Mouse (Mus musculus) embryonic fibroblast, embryonic 13.5 days (primary cell): ENCODE data around the gene Cflar. TPM values are rescaled to one million over a fixed set of nuclear protein-coding genes. Genes with fewer than 3 reads are reported as not detected.
A peak's percentile ranks its signal among the peaks of the same experiment; 100 is the strongest.
"Not testable (repeated sequence)": the region's sequence is repeated elsewhere in the genome, so short reads cannot be mapped to it uniquely, and the experiment has no call there.

Source experiments
- H3K27ac ChIP-seq: 2 replicates; pipeline ENCODE4 v1.5.1; 2012; ENCODE audit warnings: low read length, control low read depth, inconsistent platforms; ENCODE audit not compliant: insufficient read depth
- H3K4me1 ChIP-seq: 2 replicates; pipeline ENCODE4 v1.6.1; 2011; ENCODE audit warnings: low read length; ENCODE audit not compliant: control insufficient read depth, insufficient read depth
- H3K4me3 ChIP-seq: 2 replicates; pipeline ENCODE4 v1.5.1; 2011; ENCODE audit warnings: mild to moderate bottlenecking, control low read depth, low read length; ENCODE audit not compliant: insufficient read depth
- CTCF ChIP-seq: IDR thresholded peaks from 2 replicates; pipeline ENCODE4 v1.5.1; 2011; ENCODE audit warnings: mild to moderate bottlenecking, control low read depth, low read length, moderate library complexity, borderline replicate concordance; ENCODE audit not compliant: insufficient read depth
- POLR2A ChIP-seq: IDR thresholded peaks from 2 replicates; pipeline ENCODE4 v1.6.1; 2011; ENCODE audit warnings: low read depth, mild to moderate bottlenecking, control low read depth, low read length, moderate library complexity
- polyA plus RNA-seq: library from polyadenylated mRNA; stranded (reverse); fragments of >200 nt; gene quantifications from 2 replicates; pipeline ENCODE4 v1.2.4, GENCODE M21; 2011; ENCODE audit warnings: low read depth; ENCODE audit not compliant: missing spikeins, insufficient read length

The Cflar gene
- polyA plus RNA-seq, 1 experiment: 51.2 TPM

- TF ChIP-seq POLR2A (no peak), CTCF (no peak)
- Histone ChIP-seq H3K4me3 (no peak overlapping the region), H3K27ac (peak overlapping the region; percentile 69), H3K4me1 (peaks cover 5% of the 10 kb centered on the region)
These were observed 49.3 kb downstream of the Cflar start for GRCm38 (mm10) chr1:58760581-58760980.

- H3K4me1 ChIP-seq, H3K4me3 ChIP-seq: not testable (repeated sequence)
- H3K27ac ChIP-seq: peak overlapping the region; percentile 83
These were observed 50.3 kb downstream of the Cflar start for GRCm38 (mm10) chr1:58761391-58762275.

- H3K27ac ChIP-seq: no peak overlapping the region; the same call in 1 of the 2 replicates
- no peak for TF ChIP-seq CTCF
- TF ChIP-seq POLR2A: no peak
- no peak overlapping the region for H3K4me3 ChIP-seq
- peaks cover 5% of the 10 kb centered on the region for H3K4me1 ChIP-seq
These were observed 51.3 kb downstream of the Cflar start for GRCm38 (mm10) chr1:58762576-58762975.

- H3K4me3 ChIP-seq, H3K27ac ChIP-seq, H3K4me1 ChIP-seq: not testable (repeated sequence)
These were observed 55.1 kb downstream of the Cflar start for GRCm38 (mm10) chr1:58766446-58766845.

- Histone ChIP-seq H3K27ac (no peak overlapping the region), H3K4me1 (no peaks in the 10 kb centered on the region), H3K4me3 (no peak overlapping the region)
- TF ChIP-seq CTCF (no peak), POLR2A (no peak)
These were observed 57.8 kb downstream of the Cflar start for GRCm38 (mm10) chr1:58769136-58769535.

- H3K4me3 ChIP-seq: no peak overlapping the region
- TF ChIP-seq POLR2A: no peak
- TF ChIP-seq CTCF: no peak
- no peak overlapping the region for H3K27ac ChIP-seq
- no peaks in the 10 kb centered on the region for H3K4me1 ChIP-seq
These were observed 58.4 kb downstream of the Cflar start for GRCm38 (mm10) chr1:58769701-58770100.

- H3K4me1 ChIP-seq: no peaks in the 10 kb centered on the region
- TF ChIP-seq POLR2A: no peak
- no peak for TF ChIP-seq CTCF
These were observed 58.9 kb downstream of the Cflar start for GRCm38 (mm10) chr1:58770111-58770720.

GRCm38 (mm10) chr1:58772084-58772483 is 60.8 kb downstream of the Cflar start:
- Histone ChIP-seq H3K4me1 (no peaks in the 10 kb centered on the region), H3K4me3 (no peak overlapping the region), H3K27ac (no peak overlapping the region)
- no peak for TF ChIP-seq CTCF
- no peak for TF ChIP-seq POLR2A

More at GRCm38 (mm10) chr1:58770111-58770720, 58.9 kb downstream of the Cflar start:
- Histone ChIP-seq H3K4me3 (no peak overlapping the region), H3K27ac (no peak overlapping the region)

GRCm38 (mm10) chr1:58773280-58773679 is 62.0 kb downstream of the Cflar start:
- no peaks in the 10 kb centered on the region for H3K4me1 ChIP-seq
- TF ChIP-seq POLR2A (no peak), CTCF (no peak)
- H3K27ac ChIP-seq: no peak overlapping the region
- H3K4me3 ChIP-seq: no peak overlapping the region

- Histone ChIP-seq H3K4me1 (no peaks in the 10 kb centered on the region), H3K4me3 (no peak overlapping the region), H3K27ac (no peak overlapping the region)
- TF ChIP-seq POLR2A: no peak
These were observed 62.6 kb downstream of the Cflar start for GRCm38 (mm10) chr1:58773905-58774304.

- Histone ChIP-seq H3K27ac (no peak overlapping the region), H3K4me1 (no peaks in the 10 kb centered on the region), H3K4me3 (no peak overlapping the region)
- no peak for TF ChIP-seq POLR2A
- no peak for TF ChIP-seq CTCF
These were observed 64.1 kb downstream of the Cflar start for GRCm38 (mm10) chr1:58775361-58775760.
